Mouse (Mus musculus) liver, adult 2 months (tissue): ENCODE data around the gene E130311K13Rik.

Experiments used
- CTCF ChIP-seq: fragments of 200-500 bp; IDR thresholded peaks from 2 replicates; pipeline ENCODE4 v1.5.1; 2011; ENCODE audit warnings: low read depth, low read length, control low read depth
- POLR2A ChIP-seq: fragments of 200-500 bp; IDR thresholded peaks from 2 replicates; pipeline ENCODE4 v1.6.1; 2011; ENCODE audit warnings: low read length, control low read depth; ENCODE audit not compliant: insufficient read depth; ENCODE audit errors: extremely low read depth

GRCm38 (mm10) chr3:63965929-63966328, 36.7 kb upstream of the E130311K13Rik start:
- TF ChIP-seq CTCF (no peak), POLR2A (no peak)
